Mouse (Mus musculus) cortical plate, adult 2 months (tissue): ENCODE results near the gene Mast2. TPM values are rescaled to one million over a fixed set of nuclear protein-coding genes. Genes with fewer than 3 reads are reported as not detected.

ENCODE experiments used
- H3K27ac ChIP-seq: fragments of 200-500 bp; 2 replicates; pipeline ENCODE4 v1.5.1; 2012; ENCODE audit warnings: low read length, control low read depth, inconsistent platforms; ENCODE audit not compliant: insufficient read depth
- H3K4me1 ChIP-seq: fragments of 200-500 bp; 2 replicates; pipeline ENCODE4 v1.6.1; 2011; ENCODE audit warnings: low read length; ENCODE audit not compliant: control insufficient read depth, insufficient read depth
- H3K4me3 ChIP-seq: fragments of 200-500 bp; 2 replicates; pipeline ENCODE4 v1.5.1; 2011; ENCODE audit warnings: mild to moderate bottlenecking, low read length, control low read depth; ENCODE audit not compliant: insufficient read depth
- CTCF ChIP-seq: fragments of 200-500 bp; IDR thresholded peaks from 2 replicates; pipeline ENCODE4 v1.5.1; 2011; ENCODE audit warnings: mild to moderate bottlenecking, control low read depth, low read length; ENCODE audit not compliant: insufficient read depth; ENCODE audit errors: extremely low read depth
- POLR2A ChIP-seq: fragments of 200-500 bp; IDR thresholded peaks from 2 replicates; pipeline ENCODE4 v1.6.1; 2011; ENCODE audit warnings: mild to moderate bottlenecking, low read length, control low read depth; ENCODE audit not compliant: insufficient read depth; ENCODE audit errors: extremely low read depth
- polyA plus RNA-seq: library from polyadenylated mRNA; depleted of rRNA; stranded (reverse); fragments of >200 nt; gene quantifications from 2 replicates; pipeline ENCODE4 v1.2.3, GENCODE M21; 2012

Gene Mast2
- polyA plus RNA-seq, 1 experiment = 87.3 TPM

DNA sequence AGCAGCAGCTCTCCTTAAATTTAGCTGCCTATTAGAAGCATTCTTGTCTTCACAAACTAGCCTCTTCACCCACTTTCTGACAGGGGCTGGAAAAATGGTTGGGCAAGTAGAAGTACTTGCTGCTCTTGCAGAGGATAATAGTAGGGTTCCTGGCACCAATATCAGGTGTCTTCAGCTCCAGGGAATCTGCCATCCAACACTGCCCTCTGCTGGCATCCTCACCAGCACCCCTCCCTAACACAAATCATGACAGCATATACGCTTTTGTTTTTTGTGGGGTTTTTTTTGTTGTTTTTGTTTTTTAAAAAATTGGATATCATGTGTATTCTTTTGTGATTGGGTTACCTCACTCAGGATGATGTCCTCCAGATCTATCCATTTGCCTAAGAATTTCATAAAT lies 105.9 kb downstream of the Mast2 start:
- H3K4me3 ChIP-seq = no peak overlapping the region
- no peaks in the 10 kb centered on the region for H3K4me1 ChIP-seq
- no peak overlapping the region for H3K27ac ChIP-seq
- 0 out of 2 replicates have a peak, but pooled peaks have one; percentile 4 for TF ChIP-seq CTCF
- TF ChIP-seq POLR2A = no peak

DNA sequence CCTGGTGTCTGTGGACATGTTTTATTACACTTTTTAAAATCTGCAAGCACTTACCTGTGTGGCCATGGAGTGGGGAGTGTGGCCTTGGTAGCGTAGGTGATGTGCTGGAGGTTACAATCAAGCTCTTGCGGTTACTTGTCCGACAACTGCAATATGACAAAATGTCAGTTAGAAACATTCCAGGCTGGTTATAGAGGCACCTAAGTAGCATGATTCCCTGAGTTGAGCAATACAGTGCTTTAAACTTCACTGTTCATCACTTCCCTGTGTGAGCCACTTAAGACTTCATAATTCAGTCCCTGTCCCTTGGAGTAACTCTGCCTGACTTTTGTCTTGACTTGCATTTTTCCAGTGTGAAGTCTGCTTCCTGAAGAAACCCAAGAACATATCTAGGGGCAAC lies 111.1 kb downstream of the Mast2 start:
- Histone ChIP-seq H3K4me1 (no peaks in the 10 kb centered on the region), H3K27ac (no peak overlapping the region), H3K4me3 (no peak overlapping the region)
- TF ChIP-seq CTCF (no peak), POLR2A (no peak)

DNA sequence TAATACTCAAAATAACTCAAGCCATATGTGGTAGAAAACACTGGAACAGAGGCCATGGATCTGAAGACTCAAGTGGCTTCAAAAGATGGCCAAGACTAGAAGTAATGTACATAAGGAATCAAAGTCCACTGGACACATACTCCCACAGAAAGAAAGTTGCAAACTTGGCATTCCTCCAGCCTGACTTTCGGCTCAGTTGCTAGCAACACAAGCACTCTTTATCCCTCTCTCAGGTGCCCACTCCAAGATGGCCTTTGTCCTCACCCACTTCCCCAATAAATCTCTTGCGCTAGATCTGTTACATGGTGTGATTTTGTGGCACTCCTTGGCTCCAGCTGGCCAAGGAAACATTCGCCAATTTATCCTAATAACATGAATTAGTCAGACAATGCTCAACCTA lies 111.5 kb downstream of the Mast2 start:
- TF ChIP-seq CTCF = no peak
- TF ChIP-seq POLR2A = no peak
- H3K4me1 ChIP-seq = no peaks in the 10 kb centered on the region
- H3K4me3 ChIP-seq = no peak overlapping the region
- no peak overlapping the region for H3K27ac ChIP-seq

DNA sequence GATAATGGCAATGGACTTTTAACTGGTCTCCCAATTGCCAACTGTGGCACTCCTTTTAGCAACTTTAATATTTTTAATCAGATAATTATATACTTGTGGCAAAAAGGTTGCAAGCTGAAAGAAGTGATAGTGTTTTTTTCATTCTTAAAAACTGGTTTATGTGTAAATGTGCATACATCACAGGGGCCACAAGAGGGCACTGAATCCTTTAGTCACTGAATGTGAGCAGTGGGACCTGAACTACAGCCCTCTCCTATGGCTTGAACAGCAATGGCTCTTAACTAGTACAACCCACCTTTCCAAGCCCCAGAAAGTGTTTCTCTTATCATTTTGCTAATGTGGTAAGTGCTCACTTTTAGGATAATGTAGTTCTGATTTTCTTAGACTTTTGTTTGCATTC lies 121.9 kb downstream of the Mast2 start:
- TF ChIP-seq CTCF = peak; percentile 74
- TF ChIP-seq POLR2A = no peak
- no peak overlapping the region for H3K4me3 ChIP-seq

DNA sequence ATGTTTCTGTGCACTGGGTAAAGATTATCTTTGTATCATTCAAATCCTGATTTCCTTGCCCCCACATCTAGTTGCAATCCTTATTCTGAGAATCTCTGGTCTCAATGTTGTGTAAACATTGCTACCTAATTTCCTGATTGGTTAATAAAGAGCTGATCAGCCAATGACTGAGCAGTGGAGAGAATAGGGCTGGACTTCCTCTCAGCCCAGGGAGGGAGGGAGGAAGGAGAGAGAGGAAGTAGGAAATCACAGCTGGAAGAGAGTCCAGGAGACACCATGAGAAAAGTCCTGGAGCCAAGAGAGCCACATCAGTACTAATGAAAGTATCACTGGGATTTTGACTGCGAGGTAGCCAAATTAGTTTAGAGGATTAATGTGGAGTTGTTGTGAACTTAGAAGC lies 127.7 kb downstream of the Mast2 start:
- no peak overlapping the region for H3K27ac ChIP-seq
- TF ChIP-seq POLR2A = no peak
- no peak for TF ChIP-seq CTCF

More for the DNA sequence above, 121.9 kb downstream of the Mast2 start:
- Histone ChIP-seq H3K27ac (no peak overlapping the region), H3K4me1 (no peaks in the 10 kb centered on the region)

DNA sequence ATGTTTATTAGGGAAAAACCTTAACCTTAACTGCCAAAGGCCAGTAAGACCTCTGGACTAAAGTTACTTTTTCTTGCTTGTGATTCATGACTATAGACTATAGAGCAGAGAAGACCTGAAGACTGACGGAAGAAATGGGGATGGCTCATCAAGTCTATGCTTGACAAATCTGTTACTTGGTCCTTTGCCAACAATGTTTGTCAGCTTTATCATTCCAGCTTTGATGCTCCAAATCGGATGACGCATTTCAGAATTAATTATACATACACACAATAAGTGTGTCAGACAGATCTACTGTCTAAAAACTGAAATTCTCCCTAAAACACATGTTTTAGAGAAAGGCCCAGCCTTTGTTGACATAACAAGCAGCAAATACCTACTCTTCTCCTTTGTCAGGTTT lies 134.7 kb downstream of the Mast2 start:
- no peak for TF ChIP-seq POLR2A
- no peak for TF ChIP-seq CTCF
- Histone ChIP-seq H3K27ac (no peak overlapping the region), H3K4me3 (no peak overlapping the region), H3K4me1 (no peaks in the 10 kb centered on the region)

More for the DNA sequence above, 127.7 kb downstream of the Mast2 start:
- Histone ChIP-seq H3K4me1 (no peaks in the 10 kb centered on the region), H3K4me3 (no peak overlapping the region)

DNA sequence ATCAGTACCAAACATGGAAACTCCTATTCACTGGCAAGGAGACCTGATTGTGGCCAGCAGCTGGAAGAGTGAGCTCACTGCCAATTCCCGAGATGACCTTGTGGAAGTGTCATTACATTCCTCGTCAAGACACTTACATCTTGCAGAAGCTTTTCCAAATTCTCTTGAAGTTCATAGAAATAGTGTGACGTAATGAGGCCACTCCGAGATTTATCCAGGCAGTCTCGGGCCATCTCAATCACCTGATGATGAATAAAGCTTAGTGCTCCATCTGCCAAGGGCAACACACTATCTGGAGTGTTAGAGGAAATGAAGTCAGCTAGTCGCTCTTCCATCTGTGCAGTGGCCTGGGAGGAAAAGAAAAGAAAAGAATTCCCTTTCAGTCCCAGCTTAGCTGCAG lies 141.9 kb downstream of the Mast2 start:
- H3K4me3 ChIP-seq = no peak overlapping the region
- TF ChIP-seq POLR2A (no peak), CTCF (no peak)
- no peak overlapping the region for H3K27ac ChIP-seq
- H3K4me1 ChIP-seq = no peaks in the 10 kb centered on the region

DNA sequence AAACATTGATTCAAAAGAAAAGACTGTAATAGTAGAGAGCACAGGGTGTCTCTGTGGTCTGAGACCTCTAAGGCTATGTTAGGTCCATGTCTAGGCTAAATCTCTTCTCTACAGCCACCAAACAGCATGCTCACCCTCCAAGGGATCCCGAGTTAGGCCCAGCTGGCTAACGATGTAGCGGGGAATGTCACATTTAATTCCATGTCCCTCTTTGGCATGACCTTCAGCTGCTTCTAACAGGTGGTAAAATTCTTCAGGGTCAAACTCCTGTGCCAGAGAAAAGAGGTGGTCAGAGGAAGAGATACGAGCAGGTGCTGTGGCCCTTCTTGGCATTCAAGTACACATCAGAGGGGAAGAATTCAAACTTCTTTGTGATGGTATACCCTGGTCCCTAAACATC lies 146.4 kb downstream of the Mast2 start:
- Histone ChIP-seq H3K27ac (no peak overlapping the region), H3K4me3 (no peak overlapping the region), H3K4me1 (no peaks in the 10 kb centered on the region)
- TF ChIP-seq CTCF (no peak), POLR2A (no peak)

DNA sequence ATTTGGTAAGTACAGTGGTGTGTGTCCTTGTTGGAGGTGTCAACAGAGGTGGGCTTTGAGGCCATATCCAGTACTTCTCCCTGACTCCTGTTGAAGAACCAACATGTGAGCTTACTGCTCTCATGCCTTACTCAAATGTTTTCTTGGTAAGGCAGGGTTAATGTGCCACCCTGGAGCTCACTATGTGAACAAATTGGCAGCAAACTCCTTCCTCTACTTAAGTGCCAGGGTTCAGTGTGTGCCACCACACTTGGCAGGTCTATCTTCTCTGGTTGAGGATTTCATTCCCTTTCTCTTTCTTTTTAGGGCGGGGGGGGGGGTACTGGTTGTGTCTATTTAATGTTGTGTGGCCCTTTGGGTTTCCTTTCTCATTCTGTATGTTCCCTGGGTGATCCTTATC lies 159.4 kb downstream of the Mast2 start:
- TF ChIP-seq POLR2A (no peak), CTCF (no peak)
- no peak overlapping the region for H3K27ac ChIP-seq
- no peak overlapping the region for H3K4me3 ChIP-seq
- H3K4me1 ChIP-seq = peaks cover 3% of the 10 kb centered on the region; the same call in 1 of the 2 replicates

DNA sequence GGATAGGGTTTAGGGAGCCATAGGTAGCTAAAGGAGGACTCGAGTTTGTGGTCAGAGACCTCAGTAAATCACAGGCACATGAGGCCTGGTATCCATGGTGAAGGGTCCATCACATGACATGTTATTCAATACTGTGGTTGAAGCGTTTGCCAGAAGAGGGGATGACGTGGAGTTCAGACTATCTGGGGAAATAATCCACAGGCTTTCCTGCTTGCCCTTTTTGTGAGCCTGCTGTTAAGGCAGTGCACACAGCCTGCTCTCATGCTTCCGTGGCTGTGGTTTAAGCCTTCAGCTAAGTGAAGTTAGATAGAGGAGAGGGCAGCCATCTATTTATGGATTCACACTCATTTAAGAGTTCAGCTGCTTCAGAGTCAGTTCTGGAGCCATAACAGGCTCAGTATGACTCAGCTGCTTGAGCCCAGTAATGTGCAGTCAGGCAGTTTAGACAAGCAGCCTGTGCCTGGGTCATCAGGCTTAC lies 163.1 kb downstream of the Mast2 start:
- Histone ChIP-seq H3K27ac (no peak overlapping the region), H3K4me1 (peaks cover 3% of the 10 kb centered on the region; the same call in 1 of the 2 replicates), H3K4me3 (no peak overlapping the region)
- TF ChIP-seq POLR2A = no peak
- TF ChIP-seq CTCF = no peak
